Mouse (Mus musculus) limb, embryonic 14.5 days (tissue): ENCODE measurements at regions not wholly inside any gene's neighbourhood (a gene's known extent, or its start where the extent isn't known, plus 50 kb on each side); places are given as distances from the start of the nearest gene placed in this dataset.

Experiments used
- ATAC-seq: fragments of 200-750 bp; cut with Nextera tagmentation; 2 replicates; pipeline ENCODE4 v1.8.0; 2017; ENCODE audit warnings: low read depth, moderate number of reproducible peaks, moderate TSS enrichment; ENCODE audit not compliant: low FRiP score
- DNase-seq: peaks from one replicate; pipeline ENCODE4 v3.0.0-alpha.2; 2015; ENCODE audit warnings: low spot score
- H3K27ac ChIP-seq: fragments of 300-500 bp; sonication (generic); replicated peaks from 2 replicates; pipeline ENCODE4 v1.5.1; 2014; ENCODE audit warnings: low read depth, mild to moderate bottlenecking, low read length, moderate library complexity, mixed read lengths
- H3K27me3 ChIP-seq: fragments of 300-500 bp; sonication (generic); 2 replicates; pipeline ENCODE4 v1.6.1; 2014; ENCODE audit warnings: low read length, mixed read lengths; ENCODE audit not compliant: control insufficient read depth, insufficient read depth
- H3K36me3 ChIP-seq: fragments of 300-500 bp; sonication (generic); 2 replicates; pipeline ENCODE4 v1.6.1; 2014; ENCODE audit warnings: mild to moderate bottlenecking, low read length, moderate library complexity, mixed read lengths; ENCODE audit not compliant: control insufficient read depth, insufficient read depth
- H3K4me1 ChIP-seq: fragments of 300-500 bp; sonication (generic); 2 replicates; pipeline ENCODE4 v1.6.1; 2014; ENCODE audit warnings: antibody characterized with exemption, low read length, mixed read lengths; ENCODE audit not compliant: control insufficient read depth, insufficient read depth
- H3K4me2 ChIP-seq: fragments of 300-500 bp; sonication (generic); replicated peaks from 2 replicates; pipeline ENCODE4 v1.6.1; 2014; ENCODE audit warnings: low read depth, mild to moderate bottlenecking, low read length, moderate library complexity; ENCODE audit not compliant: severe bottlenecking
- H3K4me3 ChIP-seq: fragments of 300-500 bp; sonication (generic); replicated peaks from 2 replicates; pipeline ENCODE4 v1.5.1; 2014; ENCODE audit warnings: low read length
- H3K9ac ChIP-seq: fragments of 300-500 bp; sonication (generic); 2 replicates; pipeline ENCODE4 v1.6.1; 2014; ENCODE audit warnings: mild to moderate bottlenecking, low read depth, low read length, moderate library complexity; ENCODE audit not compliant: severe bottlenecking
- H3K9me3 ChIP-seq: fragments of 300-500 bp; sonication (generic); 2 replicates; pipeline ENCODE4 v1.6.1; 2016; ENCODE audit warnings: low read length; ENCODE audit not compliant: control insufficient read depth
- POLR2A ChIP-seq: fragments of 200-500 bp; IDR thresholded peaks from 2 replicates; pipeline ENCODE4 v1.8.0; 2012; ENCODE audit warnings: inconsistent platforms, mild to moderate bottlenecking, moderate library complexity, borderline replicate concordance; ENCODE audit not compliant: insufficient read depth, insufficient read length; ENCODE audit errors: extremely low read depth
- WGBS: fragments of 180-500 bp; shearing (Covaris S2); extraction: QIAGEN DNeasy Blood & Tissue Kit; methylation state at CpG from one replicate; pipeline ENCODE4 v1.1.7; 2014; 5-methylcytosine and 5-hydroxymethylcytosine counted together

- TF ChIP-seq POLR2A, result no peak
These were observed 882.7 kb downstream of the Ntrk3 start for GRCm38 (mm10) chr7:77855077-77855476.

DNA sequence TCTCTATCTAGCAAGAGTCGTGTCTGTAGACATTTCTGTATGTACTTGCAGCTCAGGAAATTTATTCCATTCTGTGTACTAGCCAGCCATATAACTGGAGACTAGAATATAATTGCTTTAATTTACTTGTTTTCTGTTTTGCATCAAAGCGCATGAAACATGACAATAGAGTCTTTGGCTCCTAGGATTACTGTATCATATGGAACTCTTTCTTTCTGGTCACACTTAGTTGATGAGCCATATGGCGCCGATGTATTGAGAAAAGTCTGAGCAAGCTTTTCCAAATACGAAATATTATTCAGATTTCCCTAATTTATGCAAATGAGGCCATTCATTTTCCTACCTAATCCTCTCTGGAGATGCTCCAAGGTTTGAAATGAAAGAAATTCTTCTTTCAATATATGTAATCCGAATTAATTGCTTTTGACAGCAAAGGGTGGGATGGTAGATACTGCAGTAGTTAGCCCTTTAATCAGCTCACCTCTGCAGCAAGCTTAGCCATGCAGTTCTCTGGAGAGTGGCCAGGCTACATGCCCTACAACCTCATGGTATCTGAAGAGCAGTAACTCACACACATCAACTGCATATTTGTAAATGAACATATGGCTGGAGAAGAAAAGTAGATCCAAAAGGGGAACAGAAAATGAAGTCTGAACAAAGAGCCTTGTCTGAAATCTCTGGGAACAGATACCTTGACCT lies 913.4 kb downstream of the Ntrk3 start:
- Histone ChIP-seq H3K4me1 (no peaks in the 10 kb centered on the region), H3K9me3 (no peaks in the 10 kb centered on the region), H3K27ac (no peak overlapping the region), H3K4me3 (no peak overlapping the region), H3K27me3 (no peaks in the 10 kb centered on the region), H3K36me3 (no peaks in the 10 kb centered on the region), H3K4me2 (no peak overlapping the region), H3K9ac (no peak overlapping the region)
- no peak for TF ChIP-seq POLR2A
- ATAC-seq, result no peak
- no peak for DNase-seq
- 84% methylated on average over 6 of the region's 6 CpGs for WGBS

More at GRCm38 (mm10) chr7:77855077-77855476, 882.7 kb downstream of the Ntrk3 start:
- no peaks in the 10 kb centered on the region for H3K9me3 ChIP-seq
- no peaks in the 10 kb centered on the region for H3K4me1 ChIP-seq
- no peaks in the 10 kb centered on the region for H3K27me3 ChIP-seq
- H3K27ac ChIP-seq, result no peak overlapping the region
- 69% methylated on average over 2 of the region's 2 CpGs for WGBS
- no peaks in the 10 kb centered on the region for H3K36me3 ChIP-seq
- no peak overlapping the region for H3K4me2 ChIP-seq
- DNase-seq, result no peak
- ATAC-seq, result no peak
- no peak overlapping the region for H3K4me3 ChIP-seq
- H3K9ac ChIP-seq, result no peak overlapping the region

GRCm38 (mm10) chr7:77812052-77812903 lies 925.5 kb downstream of the Ntrk3 start:
- no peaks in the 10 kb centered on the region for H3K9me3 ChIP-seq
- H3K36me3 ChIP-seq, result no peaks in the 10 kb centered on the region

DNA sequence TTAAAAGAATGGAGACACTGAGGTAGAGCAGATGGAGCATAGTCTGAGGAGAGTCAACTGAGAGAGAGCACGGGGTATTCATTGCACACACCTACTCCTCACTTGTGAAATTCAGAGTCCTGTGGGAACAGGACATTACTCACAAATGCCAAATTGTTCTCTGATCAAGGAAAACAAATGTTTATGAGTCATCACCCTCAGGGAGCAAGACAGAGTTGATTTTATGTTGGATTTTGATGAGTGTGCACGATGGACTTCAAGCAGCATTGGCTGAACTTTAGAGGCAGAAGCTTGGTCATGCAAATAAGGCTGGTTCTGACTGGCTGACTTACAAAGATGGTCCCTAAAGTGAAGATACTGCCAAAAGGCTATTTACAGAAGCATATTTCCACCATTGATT lies 951.0 kb downstream of the Ntrk3 start:
- no peaks in the 10 kb centered on the region for H3K9me3 ChIP-seq
- H3K4me3 ChIP-seq, result no peak overlapping the region
- no peaks in the 10 kb centered on the region for H3K27me3 ChIP-seq
- H3K27ac ChIP-seq, result no peak overlapping the region
- H3K9ac ChIP-seq, result no peak overlapping the region
- H3K4me2 ChIP-seq, result no peak overlapping the region
- ATAC-seq, result no peak
- TF ChIP-seq POLR2A, result no peak
- H3K4me1 ChIP-seq, result no peaks in the 10 kb centered on the region
- DNase-seq, result no peak
- 79% methylated on average over 2 of the region's 2 CpGs for WGBS
- H3K36me3 ChIP-seq, result no peaks in the 10 kb centered on the region

More at GRCm38 (mm10) chr7:77812052-77812903, 925.5 kb downstream of the Ntrk3 start:
- H3K9ac ChIP-seq, result no peak overlapping the region
- TF ChIP-seq POLR2A, result no peak
- DNase-seq, result no peak
- 9% methylated on average over 2 of the region's 2 CpGs for WGBS
- H3K4me2 ChIP-seq, result no peak overlapping the region
- no peaks in the 10 kb centered on the region for H3K4me1 ChIP-seq
- H3K4me3 ChIP-seq, result no peak overlapping the region
- H3K27ac ChIP-seq, result no peak overlapping the region
- H3K27me3 ChIP-seq, result no peaks in the 10 kb centered on the region
- no peak for ATAC-seq

DNA sequence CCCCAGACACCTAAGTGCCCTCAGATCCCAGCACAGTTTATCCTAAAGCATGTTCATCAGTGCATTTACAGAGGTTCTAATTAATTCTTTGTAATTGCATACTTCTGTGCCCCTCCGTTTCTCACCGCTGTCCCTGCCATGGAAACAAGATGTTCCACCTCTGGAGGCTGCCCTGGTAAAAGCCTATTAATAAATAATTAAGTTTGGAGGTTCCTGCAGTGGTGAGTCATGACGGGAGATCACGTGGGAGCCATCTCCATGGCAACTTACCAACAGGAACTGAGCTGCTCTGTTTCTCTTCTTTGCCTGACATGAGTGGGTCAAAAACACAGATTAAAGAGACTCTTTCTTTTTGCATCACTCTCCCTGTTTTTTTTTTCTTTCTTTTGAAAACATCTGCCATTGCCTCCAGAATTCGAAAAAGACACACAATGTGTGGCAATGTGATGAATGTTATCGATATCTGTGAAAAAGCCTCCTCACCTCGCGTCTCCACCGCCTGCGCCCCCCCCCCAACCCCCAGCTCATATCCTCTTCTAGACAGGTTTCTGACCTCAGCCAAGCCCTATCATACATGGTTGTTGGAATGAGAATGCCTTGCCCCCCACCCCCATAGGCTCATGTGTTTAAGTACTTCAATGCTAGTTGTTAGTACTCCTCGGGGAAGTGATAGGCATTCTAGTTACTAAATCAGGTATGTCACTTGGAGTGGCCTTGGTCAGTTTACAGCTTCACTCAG lies 965.9 kb downstream of the Ntrk3 start:
- Histone ChIP-seq H3K9me3 (no peaks in the 10 kb centered on the region), H3K4me1 (no peaks in the 10 kb centered on the region), H3K27ac (no peak overlapping the region), H3K27me3 (no peaks in the 10 kb centered on the region), H3K9ac (no peak overlapping the region), H3K4me2 (no peak overlapping the region), H3K4me3 (no peak overlapping the region), H3K36me3 (no peaks in the 10 kb centered on the region)
- 61% methylated on average over 11 of the region's 11 CpGs for WGBS
- ATAC-seq (no peak), DNase-seq (no peak)
- no peak for TF ChIP-seq POLR2A
